Mouse (Mus musculus) liver, embryonic 12.5 days (tissue): ENCODE measurements at regions not wholly inside any gene's neighbourhood (a gene's known extent, or its start where the extent isn't known, plus 50 kb on each side); places are given as distances from the start of the nearest gene placed in this dataset.

Experiments
- ATAC-seq: fragments of 200-750 bp; cut with Nextera tagmentation; 2 replicates; pipeline ENCODE4 v1.8.0; 2017; ENCODE audit warnings: moderate number of reproducible peaks, mild to moderate bottlenecking, moderate library complexity
- H3K27ac ChIP-seq: fragments of 300-500 bp; sonication (generic); 2 replicates; pipeline ENCODE4 v1.5.1; 2016; ENCODE audit warnings: mild to moderate bottlenecking
- H3K27me3 ChIP-seq: fragments of 300-500 bp; sonication (generic); replicated peaks from 2 replicates; pipeline ENCODE4 v1.6.1; 2016; ENCODE audit warnings: mild to moderate bottlenecking, moderate library complexity
- H3K36me3 ChIP-seq: fragments of 300-500 bp; sonication (generic); 2 replicates; pipeline ENCODE4 v1.6.1; 2016; ENCODE audit warnings: mild to moderate bottlenecking, moderate library complexity
- H3K4me1 ChIP-seq: fragments of 300-500 bp; sonication (generic); 2 replicates; pipeline ENCODE4 v1.6.1; 2016
- H3K4me2 ChIP-seq: fragments of 300-500 bp; sonication (generic); 2 replicates; pipeline ENCODE4 v1.6.1; 2016; ENCODE audit warnings: mild to moderate bottlenecking, moderate library complexity
- H3K4me3 ChIP-seq: fragments of 300-500 bp; sonication (generic); 2 replicates; pipeline ENCODE4 v1.5.1; 2016; ENCODE audit warnings: mild to moderate bottlenecking, moderate library complexity
- H3K9ac ChIP-seq: fragments of 300-500 bp; sonication (generic); 2 replicates; pipeline ENCODE4 v1.6.1; 2016; ENCODE audit warnings: mild to moderate bottlenecking, moderate library complexity
- H3K9me3 ChIP-seq: fragments of 300-500 bp; sonication (generic); replicated peaks from 2 replicates; pipeline ENCODE4 v1.6.1; 2016; ENCODE audit warnings: mild to moderate bottlenecking, moderate library complexity
- WGBS: fragments of 180-500 bp; shearing (Covaris S2); methylation state at CpG from one replicate; pipeline ENCODE4 v1.1.7; 2016; ENCODE audit not compliant: insufficient replicate concordance; 5-methylcytosine and 5-hydroxymethylcytosine counted together

DNA sequence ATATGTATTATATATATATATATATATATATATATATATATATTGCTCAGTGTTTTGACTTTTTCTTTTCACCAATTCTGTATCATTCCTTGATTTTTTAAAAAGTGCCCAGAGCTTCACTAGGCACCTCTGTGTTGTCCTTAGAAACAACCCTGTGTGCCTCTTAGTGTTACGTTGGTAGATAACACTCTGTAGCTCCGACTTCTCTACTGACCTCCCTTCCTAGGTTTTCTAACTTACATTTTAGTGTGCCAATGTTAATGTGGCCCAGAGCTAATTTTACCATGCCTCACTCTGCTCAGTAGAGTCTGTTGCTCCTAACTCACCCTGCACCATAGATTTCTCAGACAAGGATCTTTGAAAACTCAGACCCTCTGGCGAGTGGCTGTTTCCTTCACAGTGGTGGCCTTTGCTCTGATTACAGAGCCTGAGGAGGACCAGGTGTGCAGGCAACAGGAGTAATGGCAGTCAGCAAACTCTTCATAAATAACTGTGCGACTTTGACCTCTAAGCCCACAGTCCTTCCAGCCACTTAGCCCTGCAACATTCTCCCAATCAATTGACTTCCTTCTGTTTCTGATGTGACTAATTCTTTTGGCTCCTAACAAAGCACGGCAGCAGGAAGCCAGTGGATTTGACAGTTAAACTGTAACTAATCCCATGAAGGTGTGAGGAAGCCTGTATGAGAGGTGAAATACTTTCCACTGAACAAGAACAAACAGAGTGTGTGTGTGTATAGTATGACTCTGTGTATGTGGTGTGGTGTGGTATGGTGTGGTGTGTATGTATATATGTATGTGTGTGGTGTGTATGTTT, 53.6 kb upstream of the Actr3 start:
- Histone ChIP-seq H3K4me1 (no peaks in the 10 kb centered on the region), H3K36me3 (no peaks in the 10 kb centered on the region), H3K27ac (no peak overlapping the region), H3K9ac (no peak overlapping the region), H3K9me3 (no peaks in the 10 kb centered on the region), H3K4me2 (no peak overlapping the region), H3K4me3 (no peak overlapping the region), H3K27me3 (no peaks in the 10 kb centered on the region)
- 52% methylated on average over 5 of the region's 5 CpGs for WGBS
- ATAC-seq: no peak

- H3K27ac ChIP-seq: no peak overlapping the region
- no peaks in the 10 kb centered on the region for H3K36me3 ChIP-seq
- H3K9ac ChIP-seq: no peak overlapping the region
- no peak overlapping the region for H3K4me2 ChIP-seq
- no peaks in the 10 kb centered on the region for H3K9me3 ChIP-seq
- H3K27me3 ChIP-seq: no peaks in the 10 kb centered on the region
- no peaks in the 10 kb centered on the region for H3K4me1 ChIP-seq
- no peak overlapping the region for H3K4me3 ChIP-seq
- no peak for ATAC-seq
- 55% methylated on average over 5 of the region's 5 CpGs for WGBS
Measured at GRCm38 (mm10) chr1:125491014-125491413, 55.5 kb upstream of the Actr3 start.

GRCm38 (mm10) chr1:125494598-125494997, 59.1 kb upstream of the Actr3 start:
- WGBS: 71% methylated on average over 6 of the region's 6 CpGs
- no peak overlapping the region for H3K9ac ChIP-seq
- H3K4me2 ChIP-seq: no peak overlapping the region
- ATAC-seq: no peak
- H3K27me3 ChIP-seq: no peaks in the 10 kb centered on the region
- H3K36me3 ChIP-seq: no peaks in the 10 kb centered on the region
- no peak overlapping the region for H3K4me3 ChIP-seq
- no peaks in the 10 kb centered on the region for H3K4me1 ChIP-seq
- no peak overlapping the region for H3K27ac ChIP-seq
- no peaks in the 10 kb centered on the region for H3K9me3 ChIP-seq

DNA sequence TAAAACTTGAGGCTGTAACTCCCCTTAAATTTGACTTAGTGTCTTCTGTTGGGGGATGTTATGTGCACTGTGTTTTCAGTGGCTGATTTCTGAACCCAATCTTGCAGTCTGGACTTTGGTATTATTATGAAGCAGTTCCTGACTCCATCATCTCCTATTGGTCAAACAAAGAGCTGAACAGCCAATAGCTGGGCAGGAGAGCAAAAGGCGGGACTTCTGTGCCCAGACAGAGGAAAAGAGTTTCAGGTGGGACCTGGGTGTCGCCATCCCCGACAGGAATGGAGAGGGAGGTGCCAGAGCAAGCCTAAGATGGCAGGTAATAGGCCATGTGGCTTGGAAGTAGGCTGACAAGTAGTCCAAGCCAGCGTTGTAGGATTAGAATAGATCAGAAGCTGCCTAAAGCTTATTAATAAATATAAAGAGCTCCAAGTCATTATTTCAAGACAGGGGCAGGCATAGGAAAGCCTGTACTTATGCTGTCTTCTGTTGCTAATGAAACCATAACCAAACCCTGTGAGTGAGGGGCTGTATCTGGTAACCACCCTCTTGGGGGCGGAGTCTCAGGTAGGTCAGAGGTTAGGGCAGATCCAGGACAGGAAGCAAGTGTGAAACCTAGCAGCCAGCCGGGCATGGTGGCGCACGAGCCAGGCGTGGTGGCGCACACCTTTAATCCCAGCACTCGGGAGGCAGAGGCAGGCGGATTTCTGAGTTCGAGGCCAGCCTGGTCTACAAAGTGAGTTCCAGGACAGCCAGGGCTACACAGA, 60.0 kb upstream of the Actr3 start:
- Histone ChIP-seq H3K27me3 (no peaks in the 10 kb centered on the region), H3K27ac (no peak overlapping the region), H3K9ac (no peak overlapping the region), H3K4me2 (no peak overlapping the region), H3K4me1 (no peaks in the 10 kb centered on the region), H3K9me3 (no peaks in the 10 kb centered on the region), H3K4me3 (no peak overlapping the region), H3K36me3 (no peaks in the 10 kb centered on the region)
- WGBS: 73% methylated on average over 11 of the region's 13 CpGs
- ATAC-seq: no peak

- H3K9ac ChIP-seq: no peak overlapping the region
- H3K27ac ChIP-seq: no peak overlapping the region
- WGBS: 83% methylated on average over 9 of the region's 9 CpGs
- no peaks in the 10 kb centered on the region for H3K27me3 ChIP-seq
- ATAC-seq: no peak
- no peak overlapping the region for H3K4me3 ChIP-seq
- no peak overlapping the region for H3K4me2 ChIP-seq
- no peaks in the 10 kb centered on the region for H3K4me1 ChIP-seq
- no peaks in the 10 kb centered on the region for H3K36me3 ChIP-seq
- no peaks in the 10 kb centered on the region for H3K9me3 ChIP-seq
Measured at GRCm38 (mm10) chr1:125497006-125497405, 61.5 kb upstream of the Actr3 start.

- Histone ChIP-seq H3K9me3 (no peaks in the 10 kb centered on the region), H3K36me3 (no peaks in the 10 kb centered on the region), H3K27me3 (no peaks in the 10 kb centered on the region), H3K9ac (no peak overlapping the region), H3K4me1 (no peaks in the 10 kb centered on the region), H3K4me3 (no peak overlapping the region), H3K4me2 (no peak overlapping the region), H3K27ac (no peak overlapping the region)
- WGBS: 62% methylated on average over 4 of the region's 4 CpGs
- ATAC-seq: no peak
Measured at GRCm38 (mm10) chr1:125501964-125502517, 58.4 kb upstream of the Slc35f5 start.

GRCm38 (mm10) chr1:125503878-125504277, 56.5 kb upstream of the Slc35f5 start:
- H3K27me3 ChIP-seq: no peaks in the 10 kb centered on the region
- ATAC-seq: no peak
- 59% methylated on average over 4 of the region's 4 CpGs for WGBS
- H3K4me2 ChIP-seq: no peak overlapping the region
- H3K9ac ChIP-seq: no peak overlapping the region
- no peak overlapping the region for H3K4me3 ChIP-seq
- no peak overlapping the region for H3K27ac ChIP-seq
- H3K9me3 ChIP-seq: no peaks in the 10 kb centered on the region
- no peaks in the 10 kb centered on the region for H3K36me3 ChIP-seq
- no peaks in the 10 kb centered on the region for H3K4me1 ChIP-seq

DNA sequence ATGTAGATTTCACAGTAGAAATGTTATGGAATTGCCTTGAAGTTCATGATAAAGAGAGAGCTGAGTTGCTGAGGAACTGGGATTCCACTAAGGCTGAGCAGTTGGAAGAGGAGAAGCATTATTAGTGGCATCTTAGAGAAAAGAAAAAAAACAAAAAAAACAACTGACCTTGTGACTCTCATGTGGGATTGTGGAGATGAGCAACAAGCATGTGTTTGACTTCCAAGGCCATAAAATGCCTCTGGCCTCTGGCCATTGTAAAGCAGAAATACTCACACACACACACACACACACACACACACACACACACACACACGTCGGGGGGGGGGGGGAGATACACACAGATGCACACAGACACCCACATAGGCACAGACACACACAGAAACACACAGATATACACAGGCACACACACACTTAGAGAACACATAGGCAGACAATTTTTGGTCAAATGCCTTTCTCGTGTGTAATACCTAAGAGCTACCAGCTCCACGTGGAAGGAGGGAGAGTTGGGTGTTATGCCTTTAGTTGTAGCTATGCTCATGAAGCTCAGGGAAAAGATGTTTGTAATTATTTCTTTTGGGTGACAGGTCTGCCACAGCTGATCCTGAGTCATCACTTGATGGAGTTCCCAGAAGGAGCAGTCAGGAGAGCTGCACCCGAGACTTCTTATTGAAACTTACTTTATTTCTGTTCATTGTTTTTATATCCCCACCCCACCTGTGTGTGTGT, 52.4 kb upstream of the Slc35f5 start:
- Histone ChIP-seq H3K4me1 (no peaks in the 10 kb centered on the region), H3K9ac (no peak overlapping the region), H3K27me3 (no peaks in the 10 kb centered on the region), H3K27ac (no peak overlapping the region), H3K4me3 (no peak overlapping the region), H3K9me3 (no peaks in the 10 kb centered on the region), H3K4me2 (no peak overlapping the region), H3K36me3 (no peaks in the 10 kb centered on the region)
- ATAC-seq: no peak
- WGBS: 76% methylated on average over 4 of the region's 5 CpGs

GRCm38 (mm10) chr1:125508594-125509257, 51.7 kb upstream of the Slc35f5 start:
- ATAC-seq: peak; percentile 49
- 52% methylated on average over 5 of the region's 5 CpGs for WGBS

More at GRCm38 (mm10) chr1:125508594-125509257, 51.7 kb upstream of the Slc35f5 start:
- Histone ChIP-seq H3K27me3 (no peaks in the 10 kb centered on the region), H3K9me3 (no peaks in the 10 kb centered on the region), H3K9ac (no peak overlapping the region), H3K4me3 (no peak overlapping the region), H3K36me3 (no peaks in the 10 kb centered on the region), H3K27ac (no peak overlapping the region), H3K4me1 (no peaks in the 10 kb centered on the region), H3K4me2 (no peak overlapping the region)
